Mouse (Mus musculus) lung, adult 2 months (tissue): ENCODE measurements around the gene Gm21970. TPM values are rescaled to one million over a fixed set of nuclear protein-coding genes. Genes with fewer than 3 reads are reported as not detected.
A peak's percentile ranks its signal among the peaks of the same experiment; 100 is the strongest.

ENCODE experiments used
- DNase-seq: peaks from one replicate; pipeline ENCODE4 v3.0.0; 2022
- H3K4me1 ChIP-seq: fragments of 200-500 bp; 2 replicates; pipeline ENCODE4 v1.6.1; 2011; ENCODE audit warnings: low read length; ENCODE audit not compliant: control insufficient read depth, insufficient read depth
- H3K4me3 ChIP-seq: fragments of 200-500 bp; replicated peaks from 2 replicates; pipeline ENCODE3; 2011; ENCODE audit warnings: low read depth, mild to moderate bottlenecking, control low read depth, low read length; ENCODE audit errors: extremely low read depth
- CTCF ChIP-seq: fragments of 200-500 bp; IDR thresholded peaks from 2 replicates; pipeline ENCODE4 v1.5.1; 2011; ENCODE audit warnings: mild to moderate bottlenecking, low read length, control low read depth; ENCODE audit not compliant: insufficient read depth
- POLR2A ChIP-seq: fragments of 200-500 bp; IDR thresholded peaks from 2 replicates; pipeline ENCODE4 v1.6.1; 2011; ENCODE audit warnings: low read depth, mild to moderate bottlenecking, control low read depth, low read length, borderline replicate concordance; ENCODE audit errors: extremely low read depth
- WGBS: fragments of 180-500 bp; shearing (Covaris S2); methylation state at CpG from one replicate; pipeline ENCODE4 v1.1.7; 2018; 5-methylcytosine and 5-hydroxymethylcytosine counted together
- polyA plus RNA-seq: library from polyadenylated mRNA; depleted of rRNA; stranded (reverse); fragments of >200 nt; gene quantifications from 2 replicates; pipeline ENCODE4 v1.2.3, GENCODE M21; 2012

Gene Gm21970
- polyA plus RNA-seq, 1 experiment = not detected

GRCm38 (mm10) chr16:91406585-91407220 lies 15.2 kb downstream of the Gm21970 start:
- Histone ChIP-seq H3K4me1 (peaks cover 9% of the 10 kb centered on the region), H3K4me3 (peak overlapping the region; percentile 77)
- TF ChIP-seq POLR2A (0 out of 2 replicates have a peak, but pooled peaks have one; percentile 3), CTCF (no peak)
- under 1% methylated on average over 13 of the region's 13 CpGs for WGBS
- peak; percentile 65 for DNase-seq

DNA sequence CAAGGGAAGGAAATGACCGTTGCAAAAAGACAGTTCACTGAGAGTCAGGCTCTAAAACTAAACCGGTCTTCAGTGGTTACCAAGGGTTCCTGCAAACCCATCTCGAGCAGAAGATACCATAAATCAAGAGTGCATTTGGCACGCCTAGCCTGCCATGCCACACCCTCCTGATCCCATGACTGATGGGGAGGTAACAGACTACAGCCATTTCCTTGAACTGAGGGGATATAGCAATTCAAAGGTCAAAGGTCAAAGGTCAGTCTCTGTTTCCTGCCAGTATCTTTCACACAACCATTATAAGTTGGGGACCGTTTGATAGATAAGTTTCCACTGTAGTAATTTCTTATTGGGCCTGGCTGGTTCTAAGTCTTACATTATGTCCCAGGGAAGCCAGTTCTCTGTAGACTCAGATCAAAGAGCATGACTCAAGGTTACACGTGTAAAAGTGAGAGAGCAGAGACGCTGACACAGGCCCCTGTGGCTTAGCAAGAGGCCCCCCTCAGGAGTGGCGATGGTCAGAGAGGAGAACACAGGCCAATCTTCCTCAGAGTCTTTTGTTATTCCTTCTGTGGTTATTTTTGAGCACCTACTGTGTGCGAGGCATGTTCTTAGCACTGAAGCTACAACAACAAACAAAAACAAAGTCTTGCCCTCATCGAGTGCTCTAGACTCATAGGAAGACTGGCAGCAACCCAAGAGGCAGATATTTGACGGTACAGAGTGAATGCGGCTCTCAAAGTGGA lies 21.8 kb downstream of the Gm21970 start:
- WGBS = 41% methylated on average over 12 of the region's 12 CpGs
- DNase-seq = no peak
- Histone ChIP-seq H3K4me1 (peaks cover 6% of the 10 kb centered on the region), H3K4me3 (no peak overlapping the region)
- no peak for TF ChIP-seq POLR2A
- no peak for TF ChIP-seq CTCF

DNA sequence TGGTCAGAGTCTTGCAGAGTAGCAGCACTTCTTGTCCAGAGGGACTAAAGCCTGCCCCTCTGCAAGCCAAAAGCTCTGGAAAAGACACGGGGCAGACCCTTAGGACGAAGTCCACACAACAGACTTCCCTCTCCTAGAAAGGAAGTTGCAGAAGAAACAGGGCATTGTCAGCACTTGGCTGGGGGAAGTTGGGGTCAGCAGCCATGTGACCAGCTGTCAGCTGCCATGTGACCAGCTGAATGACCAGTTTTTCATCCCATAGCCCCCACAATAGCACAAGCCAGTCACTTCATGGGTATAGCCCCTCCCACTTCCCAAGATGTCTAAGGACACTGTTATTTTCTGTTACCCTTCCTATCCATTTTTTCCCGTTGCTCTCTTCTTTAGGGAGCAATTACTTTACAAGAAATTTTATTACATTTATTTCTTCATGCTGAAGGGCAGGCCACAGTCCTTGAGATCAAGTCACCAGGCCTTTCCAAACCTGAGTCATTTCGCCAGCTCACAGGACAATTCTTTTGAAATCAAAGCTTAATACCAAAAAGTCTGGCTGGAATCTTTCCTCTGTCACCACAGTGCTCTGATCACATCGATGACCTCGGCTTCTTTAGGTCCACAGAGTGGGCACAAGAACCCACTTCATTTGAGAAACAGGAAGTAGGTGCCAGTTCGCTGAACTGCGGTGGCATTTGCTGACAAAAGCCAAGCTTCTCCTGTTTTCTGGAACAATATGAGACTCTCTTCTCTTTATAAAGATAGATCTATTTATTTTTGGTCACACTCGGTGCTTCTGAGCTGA lies 24.1 kb downstream of the Gm21970 start:
- peaks cover 6% of the 10 kb centered on the region for H3K4me1 ChIP-seq
- 63% methylated on average over 9 of the region's 9 CpGs for WGBS
- no peak for TF ChIP-seq POLR2A
- no peak for TF ChIP-seq CTCF
- no peak overlapping the region for H3K4me3 ChIP-seq
- no peak for DNase-seq

GRCm38 (mm10) chr16:91416357-91416756 lies 24.8 kb downstream of the Gm21970 start:
- 97% methylated on average over 6 of the region's 6 CpGs for WGBS
- TF ChIP-seq POLR2A (no peak), CTCF (no peak)
- peaks cover 6% of the 10 kb centered on the region for H3K4me1 ChIP-seq
- no peak overlapping the region for H3K4me3 ChIP-seq
- DNase-seq = no peak

- Histone ChIP-seq H3K4me3 (no peak overlapping the region), H3K4me1 (peaks cover 6% of the 10 kb centered on the region)
- TF ChIP-seq POLR2A = no peak
- TF ChIP-seq CTCF = no peak
- no peak for DNase-seq
- WGBS = 65% methylated on average over 7 of the region's 7 CpGs
Measured at GRCm38 (mm10) chr16:91416938-91417337, 25.4 kb downstream of the Gm21970 start.

DNA sequence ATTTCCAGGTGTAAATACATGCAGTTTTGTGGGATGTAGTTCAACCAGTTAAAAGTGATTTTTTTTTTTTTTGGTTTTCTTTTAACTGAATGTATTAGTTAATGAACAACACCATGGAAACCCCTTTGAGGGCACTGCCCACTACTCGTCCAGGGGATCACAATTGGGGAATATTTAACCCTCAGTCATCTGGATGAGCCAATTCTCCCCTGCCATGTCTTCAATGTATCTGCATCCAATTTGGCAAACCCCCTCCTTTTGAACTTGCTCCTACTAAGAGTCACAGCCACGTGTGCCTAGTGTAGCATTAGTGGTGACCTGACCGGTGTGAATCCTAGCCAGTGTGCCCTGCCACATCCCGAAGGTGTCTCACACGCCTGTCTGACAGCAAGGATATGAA lies 27.0 kb downstream of the Gm21970 start:
- no peak for DNase-seq
- Histone ChIP-seq H3K4me1 (peaks cover 1% of the 10 kb centered on the region), H3K4me3 (no peak overlapping the region)
- no peak for TF ChIP-seq POLR2A
- no peak for TF ChIP-seq CTCF
- WGBS = 79% methylated on average over 5 of the region's 5 CpGs

GRCm38 (mm10) chr16:91425816-91426215 lies 34.3 kb downstream of the Gm21970 start:
- TF ChIP-seq CTCF = no peak
- Histone ChIP-seq H3K4me3 (no peak overlapping the region), H3K4me1 (no peaks in the 10 kb centered on the region)
- no peak for DNase-seq
- 87% methylated on average over 6 of the region's 6 CpGs for WGBS

DNA sequence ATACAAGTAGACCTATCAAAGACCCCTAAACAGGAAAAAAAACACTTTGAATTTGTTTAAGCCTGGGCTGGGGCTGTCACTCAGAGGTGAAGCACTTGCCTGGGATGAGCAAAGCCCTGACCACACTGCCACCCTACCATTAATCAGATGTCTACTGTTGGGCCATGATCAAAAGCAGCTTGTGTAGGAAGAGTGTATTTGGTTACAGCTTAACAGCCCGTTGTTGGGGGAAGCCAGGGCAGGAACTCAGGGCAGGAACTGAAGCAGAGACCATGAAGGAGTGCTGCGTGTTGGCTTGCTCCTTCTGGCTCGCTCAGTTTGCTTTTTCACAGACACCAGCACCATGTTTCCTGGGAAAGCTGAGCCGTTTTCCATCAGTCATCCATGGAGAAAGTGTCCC lies 35.1 kb downstream of the Gm21970 start:
- DNase-seq = no peak
- Histone ChIP-seq H3K4me1 (no peaks in the 10 kb centered on the region), H3K4me3 (no peak overlapping the region)
- WGBS = 84% methylated on average over 4 of the region's 4 CpGs
- TF ChIP-seq POLR2A (no peak), CTCF (no peak)

GRCm38 (mm10) chr16:91427461-91427860 lies 35.9 kb downstream of the Gm21970 start:
- 58% methylated on average over 5 of the region's 5 CpGs for WGBS
- DNase-seq = no peak
- no peak overlapping the region for H3K4me3 ChIP-seq
- TF ChIP-seq POLR2A = no peak
- no peak for TF ChIP-seq CTCF
- H3K4me1 ChIP-seq = no peaks in the 10 kb centered on the region
